Mouse (Mus musculus) CH12.LX (cell line): ENCODE results near the gene Atxn3.

Source experiments
- CHD2 ChIP-seq: IDR thresholded peaks from 2 replicates; pipeline ENCODE4 v1.6.1; 2011; ENCODE audit warnings: low read length, improper control_type of control experiment
- USF1 ChIP-seq: IDR thresholded peaks from 2 replicates; pipeline ENCODE4 v1.6.1; 2014; ENCODE audit warnings: low read depth, mild to moderate bottlenecking, inconsistent platforms, low read length, improper control_type of control experiment
- ZKSCAN1 ChIP-seq: IDR thresholded peaks from 2 replicates; pipeline ENCODE4 v1.6.1; 2012; ENCODE audit warnings: low read depth, inconsistent platforms, low read length, improper control_type of control experiment, borderline replicate concordance

DNA sequence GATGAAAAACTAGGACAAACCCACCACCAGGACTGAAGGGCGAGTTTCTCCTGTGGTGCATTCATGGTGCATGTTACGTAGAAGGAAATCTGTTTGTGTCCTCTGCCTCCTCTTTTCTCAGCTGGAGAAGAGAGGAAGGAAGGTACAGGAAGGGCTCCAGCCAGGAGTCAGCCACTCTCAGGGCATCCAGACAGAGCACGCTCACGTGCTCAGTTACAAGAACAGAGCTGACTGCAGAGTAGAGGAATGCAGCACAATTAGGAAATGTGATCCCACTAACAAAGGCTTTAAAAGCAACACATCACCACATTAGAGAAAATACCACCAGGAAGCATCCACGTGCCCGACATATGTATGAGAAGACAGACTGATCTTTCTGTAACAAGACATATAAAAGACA is 35.7 kb downstream of the Atxn3 start:
- no peak for TF ChIP-seq ZKSCAN1
- TF ChIP-seq USF1, result no peak
- no peak for TF ChIP-seq CHD2
